Mouse (Mus musculus): ENCODE data around the gene Mrto4. TPM values are rescaled to one million over a fixed set of nuclear protein-coding genes. Genes with fewer than 3 reads are reported as not detected.

The Mrto4 gene
- polyA plus RNA-seq, 2 experiments = 66.7 to 106 TPM

DNA sequence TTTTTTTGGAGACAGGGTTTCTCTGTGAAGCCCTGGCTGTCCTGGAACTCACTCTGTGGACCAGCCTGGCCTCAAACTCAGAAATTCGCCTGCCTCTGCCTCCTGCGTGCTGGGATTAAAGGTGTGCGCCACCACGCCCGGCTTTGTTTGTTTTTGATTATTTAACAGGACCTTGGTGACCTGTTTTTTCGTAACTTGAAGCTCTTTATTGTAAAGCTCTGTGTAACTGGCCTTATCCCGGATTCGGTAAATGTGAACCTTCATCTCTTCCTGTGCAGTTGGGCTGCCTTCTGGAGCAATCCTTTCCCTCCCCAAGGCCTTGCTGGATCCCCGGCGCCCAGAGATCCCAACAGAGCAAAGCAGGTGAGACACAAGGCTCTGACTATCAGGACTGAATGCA lies 21.2 kb upstream of the Mrto4 start:
- H3K4me3 ChIP-seq (replicated peaks; ENCODE audit: low read length) = no peak overlapping the region
- H3K36me3 ChIP-seq (ENCODE audit: control insufficient read depth, insufficient read depth, low read length) = peaks cover 90% of the 10 kb centered on the region
- DNase-seq (ENCODE audit: low spot score) (no peak), ATAC-seq (ENCODE audit: low FRiP score, low read depth) (no peak)
- H3K4me1 ChIP-seq (ENCODE audit: control insufficient read depth, insufficient read depth, low read length) = no peaks in the 10 kb centered on the region
- H3K27ac ChIP-seq (replicated peaks; ENCODE audit: low read depth, low read length) = no peak overlapping the region
- H3K4me2 ChIP-seq (replicated peaks; ENCODE audit: low read depth, low read length, severe bottlenecking) = no peak overlapping the region
- H3K9ac ChIP-seq (ENCODE audit: low read depth, low read length, severe bottlenecking) = no peak overlapping the region
- no peak for TF ChIP-seq POLR2A (IDR thresholded peaks at IDR 0.05; ENCODE audit: borderline replicate concordance, extremely low read depth, insufficient read depth, insufficient read length)
- WGBS = 86% methylated on average over 10 of the region's 10 CpGs
- H3K27me3 ChIP-seq (ENCODE audit: control insufficient read depth, insufficient read depth, low read length) = no peaks in the 10 kb centered on the region
- H3K9me3 ChIP-seq (ENCODE audit: control insufficient read depth, low read length) = no peaks in the 10 kb centered on the region

DNA sequence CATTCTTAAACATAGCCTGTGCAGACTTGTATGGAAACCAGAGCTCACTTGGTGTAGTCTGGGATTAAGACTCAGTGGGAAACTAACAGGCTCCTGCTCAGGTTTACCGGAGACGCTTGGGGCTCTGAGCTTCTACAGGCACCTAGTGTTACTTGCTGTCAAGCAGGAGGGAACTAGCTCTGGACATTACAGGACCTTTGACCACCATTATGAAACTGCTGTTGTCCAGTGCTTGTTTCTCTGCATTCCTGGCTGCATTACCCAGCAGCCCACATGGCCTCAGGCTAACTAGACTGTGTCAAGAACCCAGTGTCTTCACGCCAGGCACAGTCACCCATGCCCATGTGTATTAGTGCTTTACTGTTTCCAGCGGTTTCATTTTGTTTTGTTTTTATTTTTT lies 20.8 kb upstream of the Mrto4 start:
- DNase-seq (ENCODE audit: low spot score) (no peak), ATAC-seq (ENCODE audit: low FRiP score, low read depth) (no peak)
- H3K9me3 ChIP-seq (ENCODE audit: control insufficient read depth, low read length) = no peaks in the 10 kb centered on the region
- 91% methylated on average over 4 of the region's 4 CpGs for WGBS
- H3K36me3 ChIP-seq (ENCODE audit: control insufficient read depth, insufficient read depth, low read length) = peaks cover 94% of the 10 kb centered on the region
- H3K9ac ChIP-seq (ENCODE audit: low read depth, low read length, severe bottlenecking) = no peak overlapping the region
- H3K4me1 ChIP-seq (ENCODE audit: control insufficient read depth, insufficient read depth, low read length) = no peaks in the 10 kb centered on the region
- TF ChIP-seq POLR2A (IDR thresholded peaks at IDR 0.05; ENCODE audit: borderline replicate concordance, extremely low read depth, insufficient read depth, insufficient read length) = no peak
- no peak overlapping the region for H3K27ac ChIP-seq (replicated peaks; ENCODE audit: low read depth, low read length)
- H3K27me3 ChIP-seq (ENCODE audit: control insufficient read depth, insufficient read depth, low read length) = no peaks in the 10 kb centered on the region
- no peak overlapping the region for H3K4me2 ChIP-seq (replicated peaks; ENCODE audit: low read depth, low read length, severe bottlenecking)
- no peak overlapping the region for H3K4me3 ChIP-seq (replicated peaks; ENCODE audit: low read length)

DNA sequence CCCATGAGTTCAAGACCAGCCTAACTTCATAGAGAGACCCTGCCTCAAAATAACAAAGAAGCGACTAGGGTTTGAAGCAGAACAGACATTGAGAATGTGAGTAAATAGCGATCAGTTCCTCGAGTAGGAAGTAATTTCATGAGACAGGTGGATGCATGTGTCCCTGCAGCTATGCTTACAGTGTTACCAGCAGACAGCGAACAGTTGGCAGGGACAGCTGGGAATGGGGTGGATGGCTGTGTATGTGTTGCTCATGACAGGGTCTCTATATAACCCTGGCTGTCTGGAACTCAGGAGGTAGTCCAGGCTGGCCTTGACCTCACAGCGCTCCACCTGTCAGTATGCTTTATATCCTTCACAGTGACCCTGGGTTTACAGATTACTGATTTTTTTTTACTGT lies 15.7 kb upstream of the Mrto4 start:
- no peaks in the 10 kb centered on the region for H3K9me3 ChIP-seq (ENCODE audit: control insufficient read depth, low read length)
- TF ChIP-seq POLR2A (IDR thresholded peaks at IDR 0.05; ENCODE audit: borderline replicate concordance, extremely low read depth, insufficient read depth, insufficient read length) = no peak
- peaks cover 97% of the 10 kb centered on the region for H3K36me3 ChIP-seq (ENCODE audit: control insufficient read depth, insufficient read depth, low read length)
- ATAC-seq (ENCODE audit: low FRiP score, low read depth) = no peak
- DNase-seq (ENCODE audit: low spot score) = no peak
- H3K4me1 ChIP-seq (ENCODE audit: control insufficient read depth, insufficient read depth, low read length) = no peaks in the 10 kb centered on the region
- WGBS = 94% methylated on average over 5 of the region's 5 CpGs
- H3K27ac ChIP-seq (replicated peaks; ENCODE audit: low read depth, low read length) = no peak overlapping the region
- no peak overlapping the region for H3K4me2 ChIP-seq (replicated peaks; ENCODE audit: low read depth, low read length, severe bottlenecking)
- no peak overlapping the region for H3K9ac ChIP-seq (ENCODE audit: low read depth, low read length, severe bottlenecking)
- H3K4me3 ChIP-seq (replicated peaks; ENCODE audit: low read length) = no peak overlapping the region
- H3K27me3 ChIP-seq (ENCODE audit: control insufficient read depth, insufficient read depth, low read length) = no peaks in the 10 kb centered on the region

DNA sequence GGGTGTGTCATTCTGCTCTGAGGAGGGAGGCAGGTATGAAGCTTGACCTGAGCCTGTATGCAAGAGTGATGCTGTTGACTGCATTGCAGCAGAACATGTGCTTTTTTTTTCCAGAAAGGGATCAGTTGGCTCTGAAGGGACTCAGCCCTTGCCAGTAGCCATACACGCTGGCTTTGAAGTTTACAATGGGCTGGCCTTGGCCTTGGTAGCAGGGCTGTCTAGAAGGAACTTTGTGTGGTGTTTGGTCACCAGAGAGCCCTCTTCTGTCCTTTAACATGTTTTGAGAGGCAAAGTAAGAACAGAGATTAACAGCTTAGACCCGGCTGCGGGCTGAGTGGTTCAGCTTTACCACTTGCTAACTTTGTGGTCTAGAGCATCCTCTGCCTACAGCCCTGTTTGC lies 15.0 kb upstream of the Mrto4 start:
- no peak for DNase-seq (ENCODE audit: low spot score)
- no peaks in the 10 kb centered on the region for H3K4me1 ChIP-seq (ENCODE audit: control insufficient read depth, insufficient read depth, low read length)
- H3K27me3 ChIP-seq (ENCODE audit: control insufficient read depth, insufficient read depth, low read length) = no peaks in the 10 kb centered on the region
- H3K9ac ChIP-seq (ENCODE audit: low read depth, low read length, severe bottlenecking) = no peak overlapping the region
- H3K27ac ChIP-seq (replicated peaks; ENCODE audit: low read depth, low read length) = no peak overlapping the region
- TF ChIP-seq POLR2A (IDR thresholded peaks at IDR 0.05; ENCODE audit: borderline replicate concordance, extremely low read depth, insufficient read depth, insufficient read length) = no peak
- no peak overlapping the region for H3K4me2 ChIP-seq (replicated peaks; ENCODE audit: low read depth, low read length, severe bottlenecking)
- no peaks in the 10 kb centered on the region for H3K9me3 ChIP-seq (ENCODE audit: control insufficient read depth, low read length)
- no peak overlapping the region for H3K4me3 ChIP-seq (replicated peaks; ENCODE audit: low read length)
- ATAC-seq (ENCODE audit: low FRiP score, low read depth) = no peak
- WGBS = 98% methylated on average over 3 of the region's 3 CpGs
- H3K36me3 ChIP-seq (ENCODE audit: control insufficient read depth, insufficient read depth, low read length) = peaks cover 97% of the 10 kb centered on the region

DNA sequence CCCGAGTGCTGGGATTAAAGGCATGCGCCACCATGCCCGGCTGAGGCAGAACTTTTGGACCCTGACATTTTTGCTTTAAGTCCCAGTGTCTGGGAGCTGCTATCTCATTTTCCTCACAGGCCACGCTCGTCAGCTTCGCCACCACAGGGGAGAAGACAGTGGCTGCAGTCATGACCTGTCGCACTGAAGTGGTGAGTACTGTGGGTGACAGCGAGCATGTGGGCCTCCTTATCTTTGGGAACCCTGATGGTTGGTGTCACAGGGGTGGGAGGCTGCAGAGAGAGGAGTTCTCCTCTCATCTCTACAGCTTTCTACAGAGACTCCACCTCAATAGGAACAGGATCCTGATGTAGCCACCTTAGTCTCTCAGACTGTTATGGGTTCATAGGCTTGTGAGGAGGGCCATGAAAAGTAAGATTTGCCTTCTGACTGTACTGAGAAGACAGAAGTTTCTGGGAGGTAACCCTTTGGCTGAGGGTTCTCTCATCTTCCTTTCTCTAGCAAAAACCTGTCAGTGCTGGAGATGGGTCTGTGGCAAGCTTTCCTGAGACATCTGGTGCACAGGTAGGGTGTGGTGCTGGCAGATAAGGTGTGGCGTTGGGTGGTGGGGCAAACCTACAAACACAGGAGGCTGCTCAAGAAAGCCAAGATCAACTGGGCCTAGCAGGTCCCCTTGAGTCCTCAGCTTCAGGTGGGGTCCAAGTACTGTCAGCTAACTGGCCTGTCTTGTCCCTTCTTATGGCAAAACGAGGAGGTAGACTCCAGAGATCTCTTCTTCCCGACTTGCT lies 8.6 kb upstream of the Mrto4 start:
- ATAC-seq (ENCODE audit: low FRiP score, low read depth) = no peak
- no peaks in the 10 kb centered on the region for H3K4me1 ChIP-seq (ENCODE audit: control insufficient read depth, insufficient read depth, low read length)

More for the DNA sequence above, 8.6 kb upstream of the Mrto4 start:
- no peak for DNase-seq (ENCODE audit: low spot score)
- Histone ChIP-seq H3K36me3 (ENCODE audit: control insufficient read depth, insufficient read depth, low read length) (peaks cover 96% of the 10 kb centered on the region), H3K27me3 (ENCODE audit: control insufficient read depth, insufficient read depth, low read length) (no peaks in the 10 kb centered on the region), H3K9me3 (ENCODE audit: control insufficient read depth, low read length) (no peaks in the 10 kb centered on the region), H3K9ac (ENCODE audit: low read depth, low read length, severe bottlenecking) (no peak overlapping the region), H3K4me3 (replicated peaks; ENCODE audit: low read length) (no peak overlapping the region), H3K4me2 (replicated peaks; ENCODE audit: low read depth, low read length, severe bottlenecking) (no peak overlapping the region), H3K27ac (replicated peaks; ENCODE audit: low read depth, low read length) (no peak overlapping the region)
- no peak for TF ChIP-seq POLR2A (IDR thresholded peaks at IDR 0.05; ENCODE audit: borderline replicate concordance, extremely low read depth, insufficient read depth, insufficient read length)
- 97% methylated on average over 10 of the region's 11 CpGs for WGBS
